Mouse (Mus musculus) adrenal gland, postnatal 14 days (tissue): ENCODE measurements at regions not wholly inside any gene's neighbourhood (a gene's known extent, or its start where the extent isn't known, plus 50 kb on each side); places are given as distances from the start of the nearest gene placed in this dataset.

Source experiments
- microRNA-seq, 2 experiments: library from miRNA; unstranded; fragments of <30 nt; microRNA quantifications; one replicate each; pipeline ENCODE4 v1.2.0; 2021

Small RNA genes lying in the stretch of these regions (microRNA-seq; reads per million reads assigned to microRNA genes)
- 0 reads per million in 2 experiments for gene Gm24973
